Mouse (Mus musculus) brain, embryonic 14.5 days (tissue): ENCODE measurements around the gene Ctdspl.

Experiments
- CTCF ChIP-seq: fragments of 200-500 bp; IDR thresholded peaks from 2 replicates; pipeline ENCODE4 v1.5.1; 2012; ENCODE audit warnings: inconsistent platforms, mild to moderate bottlenecking, moderate library complexity, borderline replicate concordance; ENCODE audit not compliant: insufficient read depth, insufficient read length; ENCODE audit errors: extremely low read depth
- POLR2A ChIP-seq: fragments of 200-500 bp; IDR thresholded peaks from 2 replicates; pipeline ENCODE4 v1.6.1; 2012; ENCODE audit warnings: mild to moderate bottlenecking, inconsistent platforms, borderline replicate concordance; ENCODE audit not compliant: poor library complexity, insufficient read depth, insufficient read length, severe bottlenecking; ENCODE audit errors: extremely low read depth

DNA sequence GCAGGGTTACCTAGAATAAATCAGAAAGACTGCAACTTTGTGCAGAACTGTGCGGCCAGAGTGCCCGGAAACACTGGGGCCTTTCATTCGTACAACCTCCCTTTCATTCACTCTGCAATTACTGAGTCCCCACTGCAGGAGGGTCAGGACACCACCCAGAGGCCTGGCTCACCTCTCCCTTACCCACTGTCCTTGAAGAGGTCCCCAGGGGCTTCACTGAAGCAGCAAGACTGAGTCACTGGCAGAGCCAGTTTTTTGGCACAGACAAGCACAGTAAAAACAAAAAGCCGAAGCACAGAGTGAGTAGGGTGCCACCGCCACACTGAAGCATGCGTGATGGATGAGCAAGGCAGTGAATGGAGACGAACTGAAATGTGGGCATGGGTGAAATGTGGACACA is 163.2 kb downstream of the Ctdspl start:
- TF ChIP-seq CTCF (no peak), POLR2A (no peak)
